9 mouse cellular contexts compared by ENCODE assay signal in the genomic region with DNA sequence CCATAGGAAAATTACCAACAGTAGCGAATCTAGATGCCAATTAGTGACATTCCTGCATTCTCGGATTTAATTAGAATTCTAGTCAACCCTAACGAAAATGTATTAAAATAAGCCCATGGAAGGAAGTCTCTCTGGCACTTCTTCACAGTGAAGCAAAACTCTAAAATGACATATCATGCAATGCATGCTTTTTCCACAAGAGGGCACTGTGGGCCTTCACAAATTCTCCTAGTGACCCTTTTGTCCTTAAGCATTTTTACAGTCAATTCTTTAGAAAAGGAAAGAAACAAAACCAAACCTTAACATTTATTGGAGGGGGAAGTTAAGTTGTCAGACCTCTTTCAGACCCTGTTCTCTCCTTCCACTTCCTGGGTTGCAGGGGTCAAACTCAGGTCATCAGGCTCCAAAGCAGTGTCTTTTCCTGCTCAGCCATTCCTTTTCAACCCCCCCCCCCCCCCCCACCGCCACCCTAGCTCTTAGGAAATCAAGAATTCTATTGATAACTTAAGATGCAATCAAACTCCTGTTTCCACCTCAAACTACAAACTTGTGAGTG. TPM values are rescaled to one million over a fixed set of nuclear protein-coding genes. Genes with fewer than 3 reads are reported as not detected.
DNase-seq lines count a peak whose midpoint lies in the region; ATAC-seq lines count a peak whose summit lies in the region.
"Not testable (repeated sequence)": the region's sequence is repeated elsewhere in the genome, so short reads cannot be mapped to it uniquely, and the experiment has no call there.
"Had no signal": no experiment of that assay in that cellular context is flagged by ENCODE, and none has a peak within 500 bp of the region (broad histone marks: within the 10 kb centered on the region; RNA-seq: fewer than 3 reads in every experiment).

No protein-coding gene starts in this region.

- not testable (repeated sequence) for H3K9ac ChIP-seq in forebrain, embryonic 13.5 days; limb, embryonic 11.5 days (ENCODE audit: low read length); neural tube, embryonic 15.5 days (replicated peaks)

- H3K4me3 ChIP-seq in forebrain, embryonic 13.5 days; limb, embryonic 11.5 days (ENCODE audit: low read depth, low read length); neural tube, embryonic 15.5 days (replicated peaks): not testable (repeated sequence)

- not testable (repeated sequence) for H3K27me3 ChIP-seq in forebrain, embryonic 13.5 days; limb, embryonic 11.5 days (ENCODE audit: control insufficient read depth, insufficient read depth, low read length); neural tube, embryonic 15.5 days (replicated peaks)

- peak; percentile 48 for ATAC-seq in forebrain, embryonic 13.5 days
- peak; percentile 60 to 80 for ATAC-seq in hematopoietic stem cell, adult 5-6 weeks (replicated peaks in 1 of 2; ENCODE audit: insufficient read depth in 1 of 2, low FRiP score in 2 of 2, low TSS enrichment in 1 of 2, low read depth in 1 of 2, poor library complexity in 2 of 2, severe bottlenecking in 2 of 2)
- peak; percentile 8; the same call in 1 of the 2 replicates for ATAC-seq in limb, embryonic 11.5 days (ENCODE audit: insufficient number of reproducible peaks, low FRiP score, low TSS enrichment, low read depth)
- ATAC-seq in megakaryocyte progenitor cell, adult 5-6 weeks (replicated peaks; ENCODE audit: poor library complexity) = peak; percentile 97
- peak; percentile 59; the same call in 1 of the 2 replicates for ATAC-seq in neural tube, embryonic 15.5 days (ENCODE audit: low FRiP score)

- peak; percentile 1 for DNase-seq in CD4-positive, CD25-positive, alpha-beta regulatory T cell, adult 2 months (ENCODE audit: low read depth, low spot score)
- DNase-seq in cerebellum, adult 9-10 months = peak; percentile 35
- DNase-seq in kidney, adult 11 months = peak; percentile 6
- DNase-seq in limb, embryonic 11.5 days (ENCODE audit: low spot score) = not testable (repeated sequence)

- 6% methylated on average over 3 of the region's 4 CpGs for WGBS in forebrain, embryonic 13.5 days
- WGBS in limb, embryonic 11.5 days = 7% methylated on average over 3 of the region's 4 CpGs
- WGBS in neural tube, embryonic 15.5 days = 2% methylated on average over 3 of the region's 4 CpGs

- H3K4me1 ChIP-seq in forebrain, embryonic 13.5 days; limb, embryonic 11.5 days (ENCODE audit: control insufficient read depth, insufficient read depth, low read length); neural tube, embryonic 15.5 days: not testable (repeated sequence)

- not testable (repeated sequence) for H3K36me3 ChIP-seq in forebrain, embryonic 13.5 days (ENCODE audit: poor library complexity, severe bottlenecking); limb, embryonic 11.5 days (ENCODE audit: control insufficient read depth, insufficient read depth, low read length); neural tube, embryonic 15.5 days

- not testable (repeated sequence) for H3K4me2 ChIP-seq in forebrain, embryonic 13.5 days; limb, embryonic 11.5 days (ENCODE audit: low read depth, severe bottlenecking); neural tube, embryonic 15.5 days

- not testable (repeated sequence) for H3K9me3 ChIP-seq in forebrain, embryonic 13.5 days (replicated peaks); limb, embryonic 11.5 days (ENCODE audit: control insufficient read depth, low read length); neural tube, embryonic 15.5 days (replicated peaks)

- not testable (repeated sequence) for H3K27ac ChIP-seq in forebrain, embryonic 13.5 days; limb, embryonic 11.5 days (replicated peaks; ENCODE audit: low read depth, low read length); neural tube, embryonic 15.5 days (replicated peaks)

RNA-seq across cellular contexts. Expression of gene Catspere2, which starts 42.7 kb away (rescaled TPM):
- polyA plus RNA-seq in forebrain, embryonic 13.5 days (2015; fragmentation: Nextera tagmentation; extraction: Ambion mirVana) = 0.10 TPM in 1 of 2 replicates, not detected in the other
- not detected in 2 replicates for total RNA-seq in hematopoietic stem cell, adult 5-6 weeks (2017)
- 0.17 TPM in 1 of 2 replicates, not detected in the other for polyA plus RNA-seq in limb, embryonic 11.5 days (2014; fragmentation: Nextera tagmentation; extraction: Ambion mirVana)
- 0.10 TPM in 1 of 2 replicates, not detected in the other for total RNA-seq in megakaryocyte progenitor cell, adult 5-6 weeks (2015)
- 0.14 TPM in 1 of 2 replicates, not detected in the other for total RNA-seq in megakaryocyte progenitor cell, adult 5-6 weeks (2017)
- 0.29 and 0.38 TPM in 2 replicates for polyA plus RNA-seq in neural tube, embryonic 15.5 days (2015; fragmentation: Nextera tagmentation; extraction: Ambion mirVana)
- polyA plus RNA-seq: liver, embryonic 11.5 days had no signal

Comparison
In these comparisons a context has a peak if more than half of its experiments do, and no peak if none do; other contexts are left out.
1. ATAC-seq: peak in every context shown above with its lines; median percentile 97 in megakaryocyte progenitor cell, adult 5-6 weeks; 70 in hematopoietic stem cell, adult 5-6 weeks; 59 in neural tube, embryonic 15.5 days; 48 in forebrain, embryonic 13.5 days; 8 in limb, embryonic 11.5 days.